Mouse (Mus musculus) cortical plate, adult 2 months (tissue): ENCODE data around the gene Mars.

Experiments used
- CTCF ChIP-seq: fragments of 200-500 bp; IDR thresholded peaks from 2 replicates; pipeline ENCODE4 v1.5.1; 2011; ENCODE audit warnings: mild to moderate bottlenecking, control low read depth, low read length; ENCODE audit not compliant: insufficient read depth; ENCODE audit errors: extremely low read depth
- POLR2A ChIP-seq: fragments of 200-500 bp; IDR thresholded peaks from 2 replicates; pipeline ENCODE4 v1.6.1; 2011; ENCODE audit warnings: mild to moderate bottlenecking, low read length, control low read depth; ENCODE audit not compliant: insufficient read depth; ENCODE audit errors: extremely low read depth

- TF ChIP-seq CTCF, result no peak
- TF ChIP-seq POLR2A, result no peak
These were observed 8.4 kb downstream of the Mars start for GRCm38 (mm10) chr10:127303136-127303535.
